8 mouse cellular contexts compared by ENCODE assay signal in the genomic region with DNA sequence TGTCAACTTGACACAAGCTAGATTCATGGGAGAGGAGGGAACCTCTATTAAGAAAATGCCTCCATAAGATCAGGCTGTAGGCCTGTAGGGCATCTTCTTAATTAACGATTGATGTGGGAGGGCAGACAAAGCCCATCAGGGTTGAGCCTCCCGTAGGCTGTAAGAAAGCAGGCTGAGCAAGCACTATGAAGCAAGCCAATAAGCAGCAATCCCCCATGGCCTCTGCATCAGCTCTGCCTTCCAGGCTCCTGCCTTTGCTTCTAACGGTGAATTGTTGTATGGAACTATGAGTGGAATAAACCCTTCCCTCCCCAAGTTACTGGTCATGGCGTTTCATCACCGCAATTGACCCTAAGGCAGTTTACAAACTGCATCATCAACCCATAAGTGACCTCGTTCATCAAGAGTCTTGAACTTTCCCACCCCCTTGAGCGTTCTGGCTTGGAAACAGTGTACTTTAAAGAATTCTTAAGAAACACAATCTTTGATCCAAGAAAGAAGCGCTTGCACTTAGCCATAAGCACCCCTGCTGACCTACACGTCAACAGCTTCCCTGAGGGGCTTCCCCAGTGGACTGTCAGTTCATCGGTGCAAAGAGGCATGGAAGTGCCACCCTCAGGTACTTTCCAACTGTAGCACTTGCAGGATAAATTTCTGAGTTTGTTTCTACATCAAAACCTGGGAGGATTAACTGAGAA. TPM values are rescaled to one million over a fixed set of nuclear protein-coding genes. Genes with fewer than 3 reads are reported as not detected.
DNase-seq lines count a peak whose midpoint lies in the region; ATAC-seq and TF ChIP-seq lines count a peak whose summit lies in the region.

No protein-coding gene starts in this region.

- H3K9me3 ChIP-seq in embryonic facial prominence, embryonic 10.5 days = no peaks in the 10 kb centered on the region
- no peaks in the 10 kb centered on the region for H3K9me3 ChIP-seq in intestine, embryonic 16.5 days (ENCODE audit: control insufficient read depth, low read length)
- H3K9me3 ChIP-seq in midbrain, embryonic 12.5 days = no peaks in the 10 kb centered on the region

- H3K4me1 ChIP-seq in embryonic facial prominence, embryonic 10.5 days = peaks cover 31% of the 10 kb centered on the region
- peaks cover 14% of the 10 kb centered on the region for H3K4me1 ChIP-seq in intestine, embryonic 16.5 days (ENCODE audit: control insufficient read depth, insufficient read depth, low read length)
- H3K4me1 ChIP-seq in midbrain, embryonic 12.5 days = peaks cover 18% of the 10 kb centered on the region

- no peak; the same call in 1 of the 2 replicates for ATAC-seq in intestine, embryonic 16.5 days
- ATAC-seq in midbrain, embryonic 12.5 days (ENCODE audit: low FRiP score, low read depth) = peak; percentile 7

- peak overlapping the region; percentile 87 for H3K4me3 ChIP-seq in layer of hippocampus, adult 2 months
- H3K4me3 ChIP-seq in embryonic facial prominence, embryonic 10.5 days = peak overlapping the region; percentile 77
- H3K4me3 ChIP-seq in intestine, embryonic 16.5 days (ENCODE audit: low read length) = peak overlapping the region; percentile 69
- peak overlapping the region; percentile 71 for H3K4me3 ChIP-seq in midbrain, embryonic 12.5 days

- WGBS in embryonic facial prominence, embryonic 10.5 days = 11% methylated on average over 10 of the region's 10 CpGs
- 19% methylated on average over 10 of the region's 10 CpGs for WGBS in intestine, embryonic 16.5 days
- WGBS in midbrain, embryonic 12.5 days = 15% methylated on average over 10 of the region's 10 CpGs

- no peaks in the 10 kb centered on the region for H3K36me3 ChIP-seq in embryonic facial prominence, embryonic 10.5 days (replicated peaks)
- no peaks in the 10 kb centered on the region for H3K36me3 ChIP-seq in intestine, embryonic 16.5 days (ENCODE audit: control insufficient read depth, insufficient read depth, low read length)
- H3K36me3 ChIP-seq in midbrain, embryonic 12.5 days = no peaks in the 10 kb centered on the region

- peak overlapping the region; percentile 83 for H3K9ac ChIP-seq in intestine, embryonic 16.5 days (ENCODE audit: low read depth, low read length)
- H3K9ac ChIP-seq in midbrain, embryonic 12.5 days (replicated peaks) = no peak overlapping the region

- no peak for DNase-seq in layer of hippocampus, adult 2 months (ENCODE audit: low spot score in 2 of 2)
- no peak for DNase-seq in layer of hippocampus, postnatal 25 days (ENCODE audit: extremely low spot score in 1 of 2, low spot score in 1 of 2)
- peak; percentile 27 for DNase-seq in embryonic facial prominence, embryonic 10.5 days (ENCODE audit: low spot score)
- no peak for DNase-seq in frontal cortex, postnatal 36 days (ENCODE audit: low spot score in 2 of 2)
- DNase-seq in spleen, postnatal 4 days (ENCODE audit: low spot score in 2 of 2) = no peak
- DNase-seq in left cerebral cortex, adult 8-10 months (ENCODE audit: low spot score in 2 of 2) = no peak

- no peaks in the 10 kb centered on the region for H3K27me3 ChIP-seq in embryonic facial prominence, embryonic 10.5 days (replicated peaks; ENCODE audit: low read depth, poor library complexity, severe bottlenecking)
- no peaks in the 10 kb centered on the region for H3K27me3 ChIP-seq in intestine, embryonic 16.5 days (replicated peaks; ENCODE audit: control insufficient read depth, insufficient read depth, low read length)
- H3K27me3 ChIP-seq in midbrain, embryonic 12.5 days = no peaks in the 10 kb centered on the region; the same call in 1 of the 2 replicates

- peak overlapping the region; percentile 98 for H3K27ac ChIP-seq in layer of hippocampus, adult 2 months
- H3K27ac ChIP-seq in embryonic facial prominence, embryonic 10.5 days (replicated peaks) = peak overlapping the region; percentile 97
- peak overlapping the region; percentile 99 for H3K27ac ChIP-seq in intestine, embryonic 16.5 days (ENCODE audit: low read length)
- peak overlapping the region; percentile 91 for H3K27ac ChIP-seq in midbrain, embryonic 12.5 days (replicated peaks)

- peak overlapping the region; percentile 50 for H3K4me2 ChIP-seq in intestine, embryonic 16.5 days (ENCODE audit: low read depth, low read length)
- H3K4me2 ChIP-seq in midbrain, embryonic 12.5 days (replicated peaks) = peak overlapping the region; percentile 65

- TF ChIP-seq CTCF in layer of hippocampus, adult 2 months (conservative IDR thresholded peaks at IDR 0.05) = no peak

RNA-seq across cellular contexts. Expression of gene Elovl5, which starts 7.4 kb away (rescaled TPM):
- 10 to 100 TPM; 60.4 to 67.3 TPM for total RNA-seq in layer of hippocampus, adult 2 months (2021)
- total RNA-seq in layer of hippocampus, postnatal 25 days (2021) = 10 to 100 TPM; 68.9 to 74.6 TPM
- polyA plus RNA-seq in embryonic facial prominence, embryonic 10.5 days (2016; fragmentation: Nextera tagmentation; extraction: Ambion mirVana) = 90.4 and 96.1 TPM in 2 replicates
- polyA plus RNA-seq in intestine, embryonic 16.5 days (2015; fragmentation: Nextera tagmentation; extraction: Ambion mirVana) = 67.9 and 70.9 TPM in 2 replicates
- 67.0 and 69.3 TPM in 2 replicates for polyA plus RNA-seq in midbrain, embryonic 12.5 days (2016; fragmentation: Nextera tagmentation; extraction: Ambion mirVana)
- total RNA-seq in left cerebral cortex, adult 8-10 months (2022) = 10 to 100 TPM; 68.4 to 86.2 (median 76.6) TPM
